Mouse (Mus musculus) liver, adult 2 months (tissue): ENCODE data around the gene Ephb3.

ENCODE experiments used
- CTCF ChIP-seq: fragments of 200-500 bp; IDR thresholded peaks from 2 replicates; pipeline ENCODE4 v1.5.1; 2011; ENCODE audit warnings: low read depth, low read length, control low read depth
- POLR2A ChIP-seq: fragments of 200-500 bp; IDR thresholded peaks from 2 replicates; pipeline ENCODE4 v1.6.1; 2011; ENCODE audit warnings: low read length, control low read depth; ENCODE audit not compliant: insufficient read depth; ENCODE audit errors: extremely low read depth

GRCm38 (mm10) chr16:21216047-21216446 is 11.5 kb downstream of the Ephb3 start:
- TF ChIP-seq CTCF (no peak), POLR2A (no peak)
